Mouse (Mus musculus) cerebellum, adult 18-20 months (tissue): Measurements from ENCODE around the gene Nmnat2.

Source experiments
- DNase-seq, 2 experiments: peaks; one replicate each; pipeline ENCODE4 v3.0.0; 2021

Gene Nmnat2

DNA sequence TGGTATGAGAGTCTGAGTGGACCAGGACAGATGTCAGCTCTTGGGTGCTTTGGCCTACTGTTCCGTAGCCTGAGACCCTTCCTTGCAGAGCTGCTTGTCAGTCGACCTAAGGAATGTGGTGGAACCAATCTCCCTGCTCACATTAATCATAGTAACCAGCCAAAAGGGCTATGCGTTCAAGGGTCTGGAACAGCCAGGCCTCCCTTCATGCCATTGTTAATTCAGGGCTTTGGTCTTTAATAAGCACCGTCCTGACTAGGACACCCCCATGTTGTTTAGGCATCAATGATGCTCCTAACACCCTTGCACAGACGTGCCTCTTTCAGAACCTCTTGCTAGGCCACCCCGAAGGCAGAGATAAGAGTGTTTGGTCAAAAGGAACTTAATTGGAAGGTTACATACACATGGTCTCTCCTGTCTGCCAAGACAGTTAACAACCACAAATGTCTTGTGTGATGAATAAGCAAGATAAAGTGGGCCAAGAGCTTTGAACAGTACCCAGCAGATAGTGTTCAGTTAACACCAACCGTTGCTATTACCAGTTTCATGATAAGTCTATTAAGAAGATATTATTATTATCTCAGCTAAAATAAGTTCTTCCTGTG, 66.3 kb downstream of the Nmnat2 start:
- DNase-seq, result no peak

DNA sequence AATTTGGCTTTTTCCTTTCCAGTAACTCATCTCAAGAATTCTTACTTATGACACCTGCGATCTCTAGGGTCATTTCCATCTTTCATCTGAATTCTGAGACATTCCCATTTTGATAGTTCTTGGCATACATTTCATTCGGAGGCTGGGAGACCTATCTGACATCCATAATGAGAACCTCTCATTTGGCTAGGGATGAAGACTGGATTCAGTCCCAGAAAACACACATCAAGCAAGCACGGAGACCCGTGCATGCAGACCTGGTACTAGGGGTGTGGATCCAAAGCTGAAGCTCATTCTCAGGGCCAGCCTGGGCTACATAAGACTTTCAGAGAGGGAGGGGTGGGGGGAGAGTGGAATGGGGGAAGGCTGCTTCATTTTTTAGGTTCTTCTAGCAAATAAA, 68.2 kb downstream of the Nmnat2 start:
- DNase-seq, result peak in 1 of 2 experiments; percentile 17

DNA sequence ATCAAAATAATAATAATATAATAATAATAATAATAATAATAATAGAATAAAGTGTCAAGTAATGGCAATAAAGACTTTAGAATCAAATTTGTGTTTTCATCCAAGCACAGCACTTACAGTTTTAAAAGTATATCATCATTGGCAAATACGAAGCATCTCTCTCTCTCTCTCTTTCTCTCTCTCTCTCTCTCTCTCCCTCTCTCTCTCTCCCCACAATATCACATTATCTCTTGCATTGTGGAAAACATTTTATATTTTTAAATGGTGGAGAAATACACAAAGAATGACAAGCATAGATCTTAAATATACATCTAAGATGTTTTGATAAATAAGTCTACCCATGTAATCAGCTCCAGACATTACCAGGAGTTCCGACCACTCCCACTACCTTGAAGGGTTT, 69.1 kb downstream of the Nmnat2 start:
- DNase-seq, result no peak

DNA sequence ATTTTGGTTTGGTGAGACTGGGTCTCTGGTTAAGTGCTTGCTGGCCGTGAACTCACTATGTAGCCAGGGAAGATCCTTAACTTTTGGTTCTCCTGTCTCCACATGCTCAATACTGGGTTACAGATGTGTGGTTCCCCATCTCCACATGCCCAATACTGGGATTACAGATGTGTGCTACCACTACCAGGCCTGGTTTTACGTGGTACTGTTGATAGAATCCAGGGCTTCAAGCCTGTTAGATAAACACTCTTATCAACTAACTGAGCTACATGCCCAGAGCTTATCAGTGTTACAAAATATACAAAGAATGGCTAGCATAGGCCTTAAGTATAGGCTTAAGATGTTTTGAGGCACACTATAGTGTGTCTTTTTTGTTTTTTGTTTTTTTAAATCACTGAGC, 69.7 kb downstream of the Nmnat2 start:
- no peak for DNase-seq

DNA sequence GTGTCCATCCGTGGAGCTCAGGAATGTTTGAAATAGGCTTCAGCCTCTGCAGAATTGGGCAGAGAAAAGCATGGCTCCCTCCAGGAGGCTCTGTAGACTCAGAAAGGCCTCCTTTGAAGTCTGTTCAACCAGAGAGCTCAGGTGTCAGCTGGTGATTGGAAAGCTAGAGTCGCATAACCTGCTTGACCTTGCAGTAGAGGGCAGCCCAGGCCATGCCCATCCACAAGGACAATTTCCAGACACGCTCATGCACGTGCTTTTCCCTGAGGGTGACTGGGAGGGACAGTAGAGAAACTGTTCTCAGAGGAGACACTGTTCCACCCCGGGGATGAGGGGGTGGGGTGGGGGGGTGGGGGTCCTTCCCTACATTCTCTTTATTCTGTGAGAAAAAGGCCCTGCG, 76.6 kb downstream of the Nmnat2 start:
- no peak for DNase-seq

DNA sequence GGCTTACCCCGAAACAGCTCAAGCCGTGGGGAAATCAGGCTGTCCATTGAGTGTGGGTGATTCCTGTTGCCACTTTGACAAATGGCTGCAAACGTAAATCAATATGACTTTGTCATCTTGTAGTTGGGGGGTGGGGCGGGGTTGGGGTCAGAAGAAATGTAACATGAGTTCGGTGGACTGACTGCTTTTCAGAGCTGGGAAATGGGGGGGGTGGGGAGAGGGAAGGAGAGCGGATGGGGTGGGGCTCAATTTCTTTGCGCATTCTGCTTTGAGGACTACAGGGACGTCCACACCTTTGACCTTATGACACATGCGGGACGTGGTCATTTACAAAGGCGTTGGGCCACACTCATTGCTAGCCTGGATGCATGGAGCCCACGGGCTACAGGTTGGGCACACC, 77.2 kb downstream of the Nmnat2 start:
- no peak for DNase-seq

DNA sequence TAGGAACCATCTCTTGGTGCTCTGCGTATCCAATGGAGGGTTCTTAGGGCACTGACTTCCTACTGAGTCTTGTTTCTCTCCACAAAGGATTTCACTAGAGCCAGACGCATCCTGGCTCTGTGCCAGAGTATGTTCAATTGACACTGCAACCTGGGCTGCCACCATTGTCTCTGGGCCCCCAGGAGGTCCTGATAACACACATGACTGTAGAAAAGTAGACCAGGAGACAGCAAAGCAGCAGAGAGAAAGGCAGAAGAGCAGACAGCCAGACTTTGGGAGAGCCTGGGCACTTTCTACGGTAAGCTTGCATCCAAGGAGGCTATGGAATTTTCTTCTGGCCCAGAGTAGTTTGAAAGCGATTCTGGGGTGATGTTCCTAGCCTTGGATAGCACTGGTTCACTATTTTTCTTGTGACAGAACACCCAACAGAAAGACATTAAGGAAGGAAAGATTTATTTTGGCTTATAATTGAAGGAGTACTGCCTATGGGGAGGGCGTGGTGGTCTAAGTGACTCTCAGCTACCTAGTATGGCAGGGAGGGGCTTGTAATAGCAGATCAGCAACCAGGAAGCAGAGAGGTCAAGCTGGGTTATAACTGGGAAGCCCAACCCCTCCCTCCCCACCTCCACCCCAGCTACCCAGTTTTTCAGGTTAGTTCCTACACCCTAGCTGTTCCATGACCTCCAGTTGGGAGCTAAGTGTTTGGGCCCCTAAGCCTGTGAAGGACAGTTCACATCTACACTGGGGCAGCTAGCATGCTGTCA, 78.5 kb downstream of the Nmnat2 start:
- no peak for DNase-seq

DNA sequence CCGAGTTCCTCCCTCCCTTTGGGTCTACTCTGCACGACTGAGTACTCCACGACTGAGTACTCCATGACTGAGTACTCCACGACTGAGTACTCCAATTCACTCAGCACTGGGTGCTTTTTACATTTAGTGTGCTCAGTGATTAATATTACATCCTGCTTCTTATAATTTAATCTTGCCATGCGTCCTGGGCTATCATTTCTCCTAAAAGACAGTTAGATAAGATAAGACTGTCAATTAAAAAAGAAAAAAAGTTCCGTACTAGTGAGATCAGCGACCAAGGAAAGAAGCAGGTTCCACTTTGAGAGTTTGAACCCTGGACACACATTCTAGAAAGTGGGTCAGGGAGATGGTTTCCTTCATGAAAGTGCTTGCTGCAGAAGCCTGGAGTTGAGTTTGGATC, 79.3 kb downstream of the Nmnat2 start:
- DNase-seq, result no peak

DNA sequence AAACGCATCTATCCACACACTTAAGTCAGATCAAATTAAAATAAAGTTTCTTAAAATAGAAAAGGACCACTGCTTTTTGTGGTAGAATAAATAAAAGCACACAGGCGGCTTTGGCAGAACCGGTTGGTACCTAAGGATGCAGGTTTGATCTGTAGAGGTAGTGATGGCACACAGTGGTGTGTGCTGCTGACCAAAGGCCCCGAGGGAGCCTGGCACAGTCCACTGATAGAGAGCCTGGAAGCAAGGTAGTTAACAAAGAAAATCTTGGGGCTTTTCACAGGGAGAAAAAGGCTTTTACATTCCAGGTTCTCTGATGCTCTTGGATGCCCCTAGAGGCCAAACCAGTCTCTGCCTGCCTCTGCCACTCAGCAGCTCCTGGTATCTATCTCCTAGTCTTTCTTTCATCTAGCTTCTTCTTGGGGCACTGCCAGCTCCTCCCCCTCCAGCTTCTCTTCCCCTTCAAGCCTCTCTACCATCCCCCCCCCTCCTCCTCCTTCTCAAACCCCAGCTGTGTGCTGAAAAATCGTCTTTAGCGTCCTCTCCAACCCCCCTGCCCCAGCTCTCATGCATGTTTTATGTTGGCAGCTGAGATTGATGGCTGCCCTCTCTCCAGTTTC, 80.6 kb downstream of the Nmnat2 start:
- peak; percentile 80 to 83 for DNase-seq

DNA sequence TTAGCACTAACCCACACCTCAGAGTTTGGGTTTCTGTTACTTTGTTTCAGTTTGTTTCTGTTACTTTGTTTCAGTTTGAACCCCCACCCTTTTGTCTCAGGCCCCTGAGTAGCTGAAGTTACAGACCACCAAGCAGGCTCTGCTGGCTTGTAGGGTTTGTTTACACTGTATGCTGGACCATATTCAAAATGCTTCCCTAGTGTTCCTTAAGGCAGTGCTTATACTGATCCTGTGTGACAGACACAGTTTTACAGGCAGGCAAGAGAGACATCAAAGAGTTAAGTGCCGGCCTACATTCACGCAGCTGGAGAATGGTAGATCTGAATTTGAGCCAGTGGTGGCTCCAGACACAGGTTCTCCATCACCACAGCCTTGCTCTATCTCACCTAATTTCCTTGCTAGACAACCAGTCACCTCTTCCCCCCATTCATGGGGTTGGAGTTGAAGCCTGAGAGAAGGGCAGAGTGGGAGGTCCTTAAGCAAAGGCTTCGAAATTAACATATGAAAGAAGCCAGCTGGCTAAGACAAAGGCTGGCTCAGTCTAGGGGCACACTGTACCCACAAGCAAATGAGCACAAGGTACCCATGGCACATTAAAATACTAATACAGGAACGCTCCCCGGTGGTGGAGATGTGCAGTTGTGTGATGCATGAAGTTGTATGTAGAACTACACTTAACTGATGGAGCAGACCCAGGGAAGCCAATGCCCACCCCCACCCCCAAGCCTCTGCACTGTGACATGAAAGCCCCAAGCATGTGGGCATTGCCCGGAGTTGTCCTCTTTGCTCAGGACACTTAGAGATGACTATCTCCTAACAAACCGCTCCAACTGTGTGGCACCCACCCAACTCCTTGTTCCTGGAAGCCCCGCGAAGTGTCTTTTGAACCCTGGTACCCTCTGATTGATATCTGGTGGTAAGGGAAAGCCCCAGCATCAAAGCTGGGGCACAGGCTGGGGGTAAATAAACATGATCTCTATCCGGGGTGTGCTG, 82.9 kb downstream of the Nmnat2 start:
- no peak for DNase-seq

DNA sequence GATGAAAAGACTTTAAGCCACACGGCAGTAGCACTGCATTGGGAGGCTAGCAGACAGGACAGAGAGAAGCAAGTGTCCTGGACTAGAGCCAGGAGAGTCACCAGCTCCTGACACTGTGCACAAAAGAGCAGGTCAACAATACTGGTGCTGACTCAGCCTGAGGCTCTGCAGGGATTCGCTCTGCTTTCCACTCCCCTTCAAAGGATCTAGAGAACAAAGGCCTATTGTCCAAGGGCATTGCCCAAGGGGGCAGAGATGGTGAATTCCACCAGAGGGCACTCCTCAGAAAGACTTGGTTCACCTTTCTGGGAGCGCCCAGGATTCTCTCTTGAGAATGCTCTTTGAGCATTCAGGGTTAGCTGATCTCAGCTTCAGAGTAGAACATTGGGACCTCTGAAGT, 85.3 kb downstream of the Nmnat2 start:
- peak; percentile 72 to 80 for DNase-seq

DNA sequence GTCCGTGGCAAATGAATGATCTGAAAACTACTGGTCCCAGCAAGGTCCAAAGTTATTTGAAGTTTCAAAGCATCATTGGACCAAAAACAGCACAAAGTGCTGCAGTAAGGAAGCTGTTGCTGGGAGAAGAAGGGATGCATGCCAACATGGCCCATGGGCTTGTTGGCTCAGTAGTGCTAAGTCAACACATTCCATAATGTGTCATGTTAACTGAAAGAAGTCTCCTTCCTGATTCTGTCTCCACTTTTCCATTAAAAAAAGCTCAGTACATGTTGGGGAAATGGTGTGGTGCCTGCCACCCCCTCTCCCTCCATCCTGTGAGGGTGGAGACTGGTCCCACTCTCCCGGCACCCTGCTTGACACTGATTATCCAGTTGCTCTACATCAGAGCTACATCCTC, 86.3 kb downstream of the Nmnat2 start:
- DNase-seq, result no peak

DNA sequence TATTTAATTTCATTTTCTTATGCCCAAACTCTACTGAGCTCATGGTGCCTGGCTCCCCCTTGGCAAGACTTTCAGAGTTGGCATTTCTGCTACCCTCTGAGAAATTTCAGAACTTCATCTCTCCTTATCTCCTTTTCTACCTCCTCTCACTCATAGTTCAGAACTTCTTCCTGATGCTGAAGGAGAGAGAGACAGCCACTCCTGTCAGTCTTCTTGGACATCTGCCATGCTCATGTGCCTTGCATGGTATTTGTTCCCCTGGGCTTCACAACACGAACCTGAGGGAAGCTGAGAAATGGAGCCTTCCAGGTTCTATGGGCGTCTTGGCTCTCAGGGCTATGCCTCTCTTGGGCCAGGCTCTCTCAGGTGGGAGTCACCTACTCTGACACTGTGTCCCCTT, 87.5 kb downstream of the Nmnat2 start:
- DNase-seq, result no peak

DNA sequence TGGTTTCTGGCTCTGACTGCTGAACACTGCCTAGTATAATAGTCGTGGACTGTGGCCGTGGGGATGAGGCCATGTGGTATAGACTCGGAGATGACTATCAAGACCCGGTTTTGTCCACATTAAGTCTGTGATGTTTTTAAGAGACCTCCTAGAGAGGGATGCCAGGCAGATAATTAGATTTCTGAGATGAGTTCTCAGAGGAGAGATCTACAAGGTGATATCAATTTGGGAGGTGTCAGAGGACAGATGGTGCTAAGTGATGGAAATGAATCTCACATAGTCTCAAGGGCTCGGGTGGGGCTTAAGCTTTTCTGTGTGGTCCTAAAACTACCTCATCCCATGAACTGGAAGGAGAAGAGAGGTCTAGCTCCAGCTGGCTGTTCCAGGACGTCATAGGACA, 88.5 kb downstream of the Nmnat2 start:
- DNase-seq, result no peak

DNA sequence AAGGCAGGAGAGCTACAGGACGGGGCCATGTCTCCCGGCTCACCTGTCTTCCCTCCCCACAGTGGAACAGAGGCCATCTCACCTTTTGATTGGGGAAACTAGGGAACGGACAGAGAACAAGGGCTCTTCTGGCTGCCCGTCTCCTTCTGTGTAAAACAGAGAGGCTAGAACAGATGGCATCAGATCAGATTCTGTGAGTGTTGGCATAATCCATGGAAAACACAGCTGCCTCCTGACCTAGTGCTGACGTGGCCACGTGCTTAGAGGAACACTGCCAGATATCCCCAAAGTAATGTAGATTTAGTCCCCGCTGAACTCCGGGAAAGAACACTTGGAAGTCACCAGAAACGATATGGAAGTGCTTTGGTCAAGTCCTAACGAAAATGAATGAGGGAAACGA, 90.6 kb downstream of the Nmnat2 start:
- DNase-seq, result peak; percentile 71 to 80

DNA sequence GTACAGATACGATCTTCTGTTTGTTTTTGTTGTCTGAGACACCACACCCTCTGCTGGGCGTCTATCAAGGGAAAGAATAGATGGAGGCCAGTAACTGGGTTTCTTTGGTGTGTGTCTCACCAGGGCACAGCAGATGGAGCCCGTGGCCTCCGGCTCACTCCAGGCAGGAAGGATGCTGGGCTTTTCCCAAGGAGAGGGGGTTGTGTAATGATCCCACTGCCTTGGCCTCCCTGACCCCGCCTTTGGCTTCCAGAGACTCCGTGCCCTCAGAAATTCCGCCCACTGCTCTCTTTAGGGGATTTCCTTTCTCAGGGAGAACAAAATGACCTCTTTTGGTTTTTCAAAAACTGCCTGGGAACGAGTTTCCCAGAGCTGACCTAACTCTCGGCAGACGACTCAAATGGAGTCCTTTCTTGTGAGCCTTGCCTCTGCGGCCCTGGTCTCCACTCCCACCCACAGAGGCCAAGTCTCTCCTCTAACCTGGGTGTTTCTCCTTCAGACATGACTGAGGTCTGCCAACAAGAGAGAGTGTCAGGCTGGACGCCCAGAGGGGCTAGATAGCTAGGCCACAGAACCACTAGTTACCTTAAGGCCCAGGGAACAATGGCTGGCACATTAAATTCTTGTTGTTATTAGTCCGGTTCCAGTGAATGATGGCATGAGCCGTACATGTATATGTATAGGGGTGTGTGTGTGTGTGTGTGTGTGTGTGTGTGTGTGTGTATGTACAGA, 93.5 kb downstream of the Nmnat2 start:
- peak; percentile 68 to 72 for DNase-seq

DNA sequence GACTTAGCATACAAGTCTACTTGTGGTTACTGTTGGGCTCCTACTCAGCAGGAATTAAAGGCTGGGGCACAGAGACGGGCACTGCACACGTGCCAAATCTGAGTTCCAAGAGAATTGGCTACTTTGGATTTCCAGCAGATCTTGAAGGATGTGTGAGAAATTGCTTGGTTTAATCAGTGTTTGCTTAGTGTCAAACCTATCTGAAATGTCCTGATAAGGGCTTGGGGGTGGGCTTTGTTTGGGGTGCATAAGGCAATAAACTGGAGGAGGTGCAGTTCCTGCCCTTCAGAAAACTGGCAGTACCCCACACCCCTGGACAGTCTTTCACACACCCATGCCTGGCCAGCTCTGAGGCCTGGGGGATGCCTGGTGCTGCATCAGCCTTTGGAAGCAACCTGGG, 94.7 kb downstream of the Nmnat2 start:
- DNase-seq, result no peak

DNA sequence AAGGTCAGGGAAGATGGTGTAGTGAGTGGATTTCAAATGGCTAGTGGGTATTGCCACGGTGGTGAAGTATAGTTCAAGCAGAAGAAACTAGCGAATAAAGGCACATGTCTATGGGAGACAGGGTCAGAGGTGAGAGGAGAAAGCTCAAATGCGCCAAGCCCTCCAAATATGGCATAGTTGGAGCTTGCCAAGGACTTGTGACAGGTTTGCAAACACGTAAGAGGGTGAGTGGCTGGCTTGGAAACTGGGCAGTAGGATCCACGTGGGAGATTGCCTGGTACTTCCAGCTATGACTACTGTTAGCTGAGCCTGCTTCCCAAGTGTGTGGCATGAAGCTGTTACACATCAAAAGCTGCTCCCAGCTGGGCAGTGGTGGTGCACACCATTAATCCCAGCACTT, 96.7 kb downstream of the Nmnat2 start:
- DNase-seq, result no peak

DNA sequence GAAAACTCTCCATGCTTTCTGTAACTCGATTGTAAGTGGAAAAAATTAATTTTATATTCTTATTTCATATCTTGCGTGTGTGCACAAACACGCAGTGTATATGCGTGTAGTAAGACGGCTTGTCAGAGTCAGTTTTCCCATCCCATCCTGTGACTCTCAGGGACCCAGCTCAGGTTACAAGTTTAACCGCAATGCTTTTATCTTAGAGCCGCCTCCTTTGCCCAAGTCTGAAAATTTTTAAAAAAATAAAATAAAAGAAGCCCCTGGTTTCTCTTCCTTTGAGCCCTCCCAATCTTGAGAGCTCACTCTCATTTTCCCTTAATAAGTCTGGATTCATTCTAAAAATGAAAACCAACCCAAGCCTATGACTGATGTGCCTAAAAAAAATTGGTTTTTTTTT, 98.8 kb downstream of the Nmnat2 start:
- DNase-seq, result no peak

DNA sequence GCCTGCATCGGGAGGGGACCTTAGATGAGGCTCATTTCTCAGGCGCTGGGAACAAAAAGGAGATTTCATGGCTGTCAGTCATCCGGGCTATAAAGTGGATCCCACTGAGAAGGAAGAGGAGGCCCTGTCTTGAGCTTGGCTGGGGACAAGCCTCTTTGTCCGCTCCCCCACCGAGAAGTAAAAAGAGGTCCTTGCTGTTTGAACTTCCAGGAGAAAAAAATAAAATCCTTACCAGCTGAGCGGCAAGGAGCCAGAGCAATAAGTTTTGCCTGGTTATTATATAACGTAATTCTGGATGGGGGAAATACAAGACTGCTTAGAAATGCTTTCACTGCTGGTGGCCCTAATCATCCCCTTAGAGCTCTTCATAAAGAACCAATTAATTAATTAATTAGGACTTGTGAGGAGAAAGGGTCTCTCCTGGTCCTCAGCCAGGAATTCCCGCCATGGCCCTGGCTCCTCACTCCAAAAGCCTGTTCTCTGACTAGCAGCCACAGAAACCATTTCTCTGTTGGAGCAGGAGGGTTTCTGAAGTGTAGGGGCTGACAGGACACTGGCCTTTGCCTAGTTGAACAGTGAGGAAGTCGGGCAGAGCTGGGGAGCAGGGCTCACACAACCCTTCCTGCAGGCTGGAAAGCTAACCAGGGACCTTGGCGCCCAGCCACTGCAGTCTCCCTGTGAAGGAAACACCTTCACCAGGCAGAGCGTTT, 99.5 kb downstream of the Nmnat2 start:
- DNase-seq, result peak; percentile 87

DNA sequence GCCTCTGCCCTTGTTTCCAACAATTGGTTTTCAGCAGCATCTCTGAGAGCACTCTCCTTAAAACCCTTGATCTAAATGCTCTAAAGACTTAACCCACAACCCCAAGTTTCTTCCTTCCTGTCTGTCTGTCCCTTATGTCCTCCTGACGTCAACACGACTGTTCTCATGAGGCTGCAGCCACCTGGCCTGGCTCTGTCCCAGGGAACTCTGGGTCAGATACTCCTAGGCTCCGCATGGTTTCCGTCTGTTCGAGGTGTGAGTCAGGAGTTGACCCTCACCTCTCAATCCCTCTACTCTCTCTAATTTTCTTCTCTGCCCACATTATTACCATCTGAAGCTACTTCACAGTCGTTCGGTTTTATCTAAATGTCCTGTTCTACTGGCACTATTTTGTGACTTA, 103.5 kb downstream of the Nmnat2 start:
- peak; percentile 74 to 75 for DNase-seq

DNA sequence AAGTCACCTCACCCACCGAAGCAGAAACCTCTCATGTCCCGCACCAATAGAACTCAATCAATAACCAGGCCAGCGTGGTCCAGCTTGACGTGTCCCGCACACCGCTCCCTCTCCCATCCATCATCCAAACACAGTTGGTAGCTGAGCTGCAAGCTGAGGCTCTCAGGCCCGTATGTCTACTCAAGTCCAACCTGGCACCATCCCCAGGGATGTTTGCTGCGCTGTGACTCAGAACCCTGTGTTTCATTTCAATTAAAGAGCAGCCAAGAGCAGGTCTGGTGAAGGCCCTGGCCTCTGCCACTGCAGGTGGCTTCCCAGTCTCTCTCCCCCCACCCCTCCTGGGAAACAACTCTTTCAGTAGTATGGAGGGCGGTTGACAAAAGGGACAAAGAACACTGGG, 104.8 kb downstream of the Nmnat2 start:
- DNase-seq, result peak; percentile 60 to 61
